Mouse (Mus musculus): ENCODE results near the gene 3110009E18Rik. TPM values are rescaled to one million over a fixed set of nuclear protein-coding genes. Genes with fewer than 3 reads are reported as not detected.
A peak's percentile ranks its signal among the peaks of the same experiment; 100 is the strongest.

Gene 3110009E18Rik
- total RNA-seq, 2 experiments from 2014 or later = 6.2 to 8.7 TPM

- DNase-seq (ENCODE audit: low spot score in 2 of 2) = no peak
Measured at GRCm38 (mm10) chr1:120099483-120099882, 21.5 kb upstream of the 3110009E18Rik start.

GRCm38 (mm10) chr1:120100456-120101226, 20.3 kb upstream of the 3110009E18Rik start:
- DNase-seq (ENCODE audit: low spot score in 2 of 2) = no peak
- intact Hi-C loops (cut with DNase I) = no loop called here

More at GRCm38 (mm10) chr1:120099483-120099882, 21.5 kb upstream of the 3110009E18Rik start:
- intact Hi-C loops (cut with DNase I) = loop anchor here (2.0 kb wide), 1 partner anchor 47 kb away; no protein-coding TSS in a partner anchor

GRCm38 (mm10) chr1:120101227-120101609, 19.8 kb upstream of the 3110009E18Rik start:
- no peak for DNase-seq (ENCODE audit: low spot score in 2 of 2)
- intact Hi-C loops (cut with DNase I) = no loop called here

- DNase-seq (ENCODE audit: low spot score in 2 of 2) = no peak
- intact Hi-C loops (cut with DNase I) = no loop called here
Measured at GRCm38 (mm10) chr1:120105556-120105959, 15.4 kb upstream of the 3110009E18Rik start.

- DNase-seq (ENCODE audit: low spot score in 2 of 2) = no peak
- intact Hi-C loops (cut with DNase I) = no loop called here
Measured at GRCm38 (mm10) chr1:120109741-120110432, 11.1 kb upstream of the 3110009E18Rik start.

- intact Hi-C loops (cut with DNase I) = no loop called here
- DNase-seq (ENCODE audit: low spot score in 2 of 2) = no peak
Measured at GRCm38 (mm10) chr1:120111766-120112165, 9.2 kb upstream of the 3110009E18Rik start.

- DNase-seq (ENCODE audit: low spot score in 2 of 2) = no peak
- intact Hi-C loops (cut with DNase I) = no loop called here
Measured at GRCm38 (mm10) chr1:120112251-120113187, 8.5 kb upstream of the 3110009E18Rik start.

- intact Hi-C loops (cut with DNase I) = no loop called here
- DNase-seq (ENCODE audit: low spot score in 2 of 2) = peak; percentile 64 to 73
Measured at GRCm38 (mm10) chr1:120115671-120116081, 5.3 kb upstream of the 3110009E18Rik start.

- intact Hi-C loops (cut with DNase I) = no loop called here
- no peak for DNase-seq (ENCODE audit: low spot score in 2 of 2)
Measured at GRCm38 (mm10) chr1:120116106-120116505, 4.9 kb upstream of the 3110009E18Rik start.

- intact Hi-C loops (cut with DNase I) = no loop called here
- DNase-seq (ENCODE audit: low spot score in 2 of 2) = no peak
Measured at GRCm38 (mm10) chr1:120118854-120119253, 2.1 kb upstream of the 3110009E18Rik start.

- DNase-seq (ENCODE audit: low spot score in 2 of 2) = no peak
- intact Hi-C loops (cut with DNase I) = no loop called here
Measured at GRCm38 (mm10) chr1:120119389-120119788, 1.6 kb upstream of the 3110009E18Rik start.

GRCm38 (mm10) chr1:120120141-120120968, 632 bp upstream of the 3110009E18Rik start:
- peak; percentile 17 to 29 for DNase-seq (ENCODE audit: low spot score in 2 of 2)
- intact Hi-C loops (cut with DNase I) = no loop called here

- no peak for DNase-seq (ENCODE audit: low spot score in 2 of 2)
- intact Hi-C loops (cut with DNase I) = no loop called here
Measured at GRCm38 (mm10) chr1:120121930-120122530, 1.0 kb downstream of the 3110009E18Rik start.

- DNase-seq (ENCODE audit: low spot score in 2 of 2) = no peak
- intact Hi-C loops (cut with DNase I) = no loop called here
Measured at GRCm38 (mm10) chr1:120122634-120123383, 1.8 kb downstream of the 3110009E18Rik start.

GRCm38 (mm10) chr1:120124839-120125238, 3.9 kb downstream of the 3110009E18Rik start:
- peak in 1 of 2 experiments; percentile 15 for DNase-seq (ENCODE audit: low spot score in 2 of 2)
- intact Hi-C loops (cut with DNase I) = no loop called here

GRCm38 (mm10) chr1:120125471-120125870, 4.5 kb downstream of the 3110009E18Rik start:
- no peak for DNase-seq (ENCODE audit: low spot score in 2 of 2)
- intact Hi-C loops (cut with DNase I) = no loop called here

- no peak for DNase-seq (ENCODE audit: low spot score in 2 of 2)
- intact Hi-C loops (cut with DNase I) = no loop called here
Measured at GRCm38 (mm10) chr1:120126318-120126717, 5.3 kb downstream of the 3110009E18Rik start.

GRCm38 (mm10) chr1:120132376-120132775, 11.4 kb downstream of the 3110009E18Rik start:
- DNase-seq (ENCODE audit: low spot score in 2 of 2) = no peak
- intact Hi-C loops (cut with DNase I) = no loop called here

Measured in left cerebral cortex, postnatal 36 days (tissue).